Mouse (Mus musculus) cerebellum, adult 2 months (tissue): ENCODE measurements at regions not wholly inside any gene's neighbourhood (a gene's known extent, or its start where the extent isn't known, plus 50 kb on each side); places are given as distances from the start of the nearest gene placed in this dataset.

ENCODE experiments used
- CTCF ChIP-seq: fragments of 200-500 bp; IDR thresholded peaks from 2 replicates; pipeline ENCODE4 v1.5.1; 2011; ENCODE audit warnings: low read depth, mild to moderate bottlenecking, control low read depth, low read length, moderate library complexity, borderline replicate concordance; ENCODE audit not compliant: insufficient read depth
- POLR2A ChIP-seq: fragments of 200-500 bp; IDR thresholded peaks from 2 replicates; pipeline ENCODE4 v1.6.1; 2011; ENCODE audit warnings: low read length, control low read depth, borderline replicate concordance; ENCODE audit not compliant: insufficient read depth

- TF ChIP-seq POLR2A, result no peak
- TF ChIP-seq CTCF, result no peak
Measured at GRCm38 (mm10) chr4:152725881-152726280, 248.2 kb upstream of the Kcnab2 start.
